Mouse (Mus musculus) urinary bladder, postnatal 25 days (tissue): ENCODE results near the gene Hoxd10.

Experiments
- DNase-seq: peaks from one replicate; pipeline ENCODE4 v3.0.0; 2022; ENCODE audit warnings: low spot score

Hoxd10 gene

DNA sequence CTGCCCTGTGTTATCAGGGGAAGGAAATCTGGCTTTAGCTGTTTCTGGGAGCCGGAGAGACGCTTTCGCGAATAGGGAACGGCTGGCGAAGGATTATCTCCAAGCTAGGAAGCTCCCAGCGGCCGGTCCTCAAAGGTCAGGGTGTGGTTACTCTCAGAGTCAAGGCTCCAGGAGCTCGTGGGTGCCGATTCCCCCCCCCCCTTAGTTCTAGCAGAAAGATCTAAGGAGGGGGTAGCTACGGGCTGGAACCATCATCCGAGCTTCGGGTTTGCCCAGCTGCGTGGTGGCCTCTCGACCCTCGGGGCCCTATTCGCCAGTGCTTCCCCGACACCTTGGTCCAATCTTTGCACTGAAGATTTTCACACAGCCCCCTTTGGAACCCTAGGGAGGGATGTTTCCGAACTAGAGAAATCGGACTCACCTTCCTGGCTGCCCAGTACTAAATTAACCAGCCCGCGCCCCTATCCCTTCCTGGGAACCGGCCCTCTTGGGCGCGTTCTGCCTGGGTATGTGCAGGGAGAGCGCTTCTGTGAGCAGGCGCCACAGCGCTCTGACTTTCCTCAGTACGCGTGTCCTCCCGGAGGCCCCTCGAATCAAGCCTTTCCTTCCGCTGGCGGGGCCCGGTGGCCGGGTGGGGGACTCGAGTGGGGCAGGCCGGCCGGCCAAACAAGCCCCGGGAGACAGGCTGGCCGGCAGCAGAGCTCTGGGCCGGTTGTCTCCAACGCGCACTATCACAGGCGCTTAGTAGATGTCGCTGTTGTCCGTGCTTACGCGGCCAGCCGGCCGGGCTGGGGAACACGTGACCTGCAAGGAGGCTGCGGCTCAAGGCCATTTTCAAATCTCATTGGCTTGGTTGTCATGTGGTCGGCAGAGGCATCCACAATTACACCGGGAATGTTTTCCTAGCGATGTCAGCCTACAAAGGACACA lies at the start of gene Hoxd10:
TSS of gene Hoxd10 (plus strand) at position 903 of the 930 bp plus-strand sequence.
- DNase-seq: peak; percentile 65

DNA sequence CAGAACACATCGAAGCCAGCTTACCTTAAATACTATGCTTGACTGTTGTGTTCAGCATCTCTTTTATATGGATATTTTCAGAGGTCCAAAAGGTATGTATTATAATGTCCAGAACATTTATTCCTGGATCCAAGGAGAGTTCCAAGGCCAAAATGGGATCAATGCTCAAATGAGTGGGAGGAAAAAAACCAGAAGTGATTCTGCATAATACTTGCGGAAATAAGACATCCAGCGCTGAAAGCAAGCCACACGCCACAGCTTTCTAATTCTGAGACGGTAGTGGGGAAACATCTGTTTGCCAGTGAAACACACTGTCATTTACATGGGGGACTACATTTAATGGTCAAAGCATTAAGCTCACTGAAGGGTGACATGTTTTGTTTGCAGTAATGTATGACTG lies 49.3 kb upstream of the Hoxd10 start:
- no peak for DNase-seq

DNA sequence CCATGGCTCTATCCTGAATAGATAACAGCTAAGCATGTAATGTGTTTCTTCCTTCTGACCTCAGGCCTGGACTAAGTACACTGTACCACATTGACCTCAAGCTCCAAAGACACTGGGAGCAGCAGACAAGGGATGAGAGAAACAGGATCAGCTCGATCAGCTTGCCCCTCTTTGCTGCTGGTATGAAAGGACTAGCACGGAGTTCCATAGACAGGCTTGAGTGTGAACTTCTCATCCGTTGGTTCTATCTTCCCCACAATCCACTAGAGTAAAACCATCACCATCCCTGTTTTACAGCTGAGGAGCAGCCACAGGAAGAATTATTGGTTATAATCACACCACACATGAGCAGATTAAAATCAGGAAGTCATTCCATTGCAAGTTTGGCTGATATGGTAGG lies 46.1 kb upstream of the Hoxd10 start:
- no peak for DNase-seq

DNA sequence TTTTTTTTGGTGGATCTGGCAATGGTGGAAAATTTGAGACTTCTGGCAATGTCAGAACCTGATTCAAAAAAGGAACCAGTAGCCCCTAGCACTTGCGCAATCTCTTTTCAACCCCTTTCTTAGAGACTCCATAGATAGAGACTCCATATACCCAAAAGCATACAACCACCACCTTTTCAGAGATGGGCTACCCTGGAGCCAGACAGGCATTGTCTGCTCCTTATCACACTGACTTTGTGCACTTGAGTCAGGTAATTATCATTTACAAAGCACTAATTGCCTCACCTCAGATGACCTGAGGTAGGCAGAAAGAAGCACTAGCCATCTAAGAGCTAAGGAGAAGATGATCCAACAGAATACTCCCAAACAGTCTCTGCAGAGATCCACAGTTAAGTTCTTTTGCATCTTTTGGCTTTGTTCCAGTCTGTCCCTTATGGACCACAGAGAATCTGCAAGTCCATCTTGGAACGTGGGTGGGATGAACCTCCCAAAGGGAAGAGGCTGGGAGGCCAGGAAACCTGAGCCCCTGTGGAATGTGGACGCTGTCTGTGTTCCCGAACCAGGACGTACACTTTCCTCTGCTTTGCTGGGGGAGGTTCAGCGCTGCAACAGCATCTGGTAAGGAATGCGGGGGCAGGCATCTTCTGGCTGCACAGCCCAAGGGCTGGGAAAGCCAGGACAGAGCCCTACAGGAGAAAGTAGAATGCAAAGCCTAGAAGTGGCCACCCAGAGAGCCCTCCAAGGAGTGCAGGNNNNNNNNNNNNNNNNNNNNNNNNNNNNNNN lies 44.5 kb upstream of the Hoxd10 start:
- no peak for DNase-seq

- DNase-seq: no peak
These were observed 38.8 kb upstream of the Hoxd10 start for GRCm38 (mm10) chr2:74652996-74653340.

DNA sequence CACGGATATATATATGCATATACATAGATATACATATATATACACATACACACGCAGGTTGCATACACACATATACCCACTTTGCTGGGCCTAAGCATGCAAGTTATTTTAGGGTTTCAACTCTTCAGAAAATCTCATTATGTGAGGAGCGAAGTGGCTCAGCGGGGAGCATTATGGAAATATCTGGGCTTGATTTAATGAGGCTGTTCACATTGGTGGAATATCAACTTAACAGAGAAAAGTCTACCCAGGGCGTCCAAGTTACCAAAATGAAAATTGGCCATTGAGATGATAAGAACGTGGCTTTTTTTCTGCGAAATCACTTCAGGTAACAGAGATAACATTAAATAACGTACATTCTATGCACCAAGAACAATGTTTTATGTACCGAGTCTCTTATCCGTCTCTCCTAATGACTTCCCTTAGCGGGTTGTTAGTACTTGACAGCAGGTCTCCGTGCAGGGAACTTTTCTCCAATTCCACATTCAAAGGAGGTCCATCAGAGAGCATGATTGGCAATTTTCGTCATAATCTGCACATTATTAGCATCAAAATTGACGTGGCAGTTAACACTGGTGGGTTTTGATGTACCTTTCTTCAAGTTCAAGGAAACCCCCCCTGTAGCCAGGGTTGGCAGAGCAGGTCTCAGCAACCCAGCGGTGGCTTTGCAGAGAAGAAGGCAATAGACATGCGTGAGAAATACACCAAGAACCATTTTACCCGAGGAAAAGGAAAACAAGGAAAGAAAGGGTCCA lies 37.8 kb upstream of the Hoxd10 start:
- DNase-seq: no peak

- DNase-seq: no peak
These were observed 36.8 kb upstream of the Hoxd10 start for GRCm38 (mm10) chr2:74654743-74655419.

GRCm38 (mm10) chr2:74655420-74655781 lies 36.3 kb upstream of the Hoxd10 start:
- DNase-seq: peak; percentile 58

GRCm38 (mm10) chr2:74655821-74656631 lies 35.7 kb upstream of the Hoxd10 start:
- peak; percentile 15 for DNase-seq

- no peak for DNase-seq
These were observed 35.1 kb upstream of the Hoxd10 start for GRCm38 (mm10) chr2:74656632-74657021.

GRCm38 (mm10) chr2:74657251-74658023 lies 34.3 kb upstream of the Hoxd10 start:
- DNase-seq: peak; percentile 19

DNA sequence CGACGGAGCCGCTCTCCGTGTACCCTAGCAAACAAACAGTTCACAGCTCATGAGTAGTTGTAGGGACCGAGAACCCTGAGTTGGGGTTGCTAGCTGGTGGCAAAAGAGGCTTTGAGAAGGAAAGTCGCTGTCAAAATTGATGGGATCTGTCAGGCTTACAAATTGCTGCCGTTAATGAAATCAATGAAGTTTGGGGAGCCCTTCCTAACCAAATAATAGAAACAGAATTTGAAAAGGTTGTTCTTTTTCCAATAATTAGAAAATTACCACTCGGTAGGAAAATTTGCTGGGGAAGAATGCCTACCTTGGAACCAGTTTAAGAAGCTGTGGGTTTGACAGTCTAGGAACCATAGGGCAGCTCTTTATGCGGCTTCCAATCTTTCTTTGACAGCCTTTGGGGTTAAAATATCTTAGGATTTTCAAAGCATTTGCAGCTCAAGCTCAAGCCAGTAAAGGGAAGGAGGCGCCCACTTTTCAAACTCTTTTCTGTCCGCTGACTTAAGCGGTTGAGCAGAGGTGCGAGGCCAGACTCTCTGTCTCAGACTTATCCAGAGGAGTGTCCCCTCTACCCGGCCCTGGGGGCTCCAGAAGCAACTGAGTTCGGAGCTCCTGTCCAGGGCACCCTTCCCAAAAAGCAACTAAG lies 33.6 kb upstream of the Hoxd10 start:
- DNase-seq: no peak

DNA sequence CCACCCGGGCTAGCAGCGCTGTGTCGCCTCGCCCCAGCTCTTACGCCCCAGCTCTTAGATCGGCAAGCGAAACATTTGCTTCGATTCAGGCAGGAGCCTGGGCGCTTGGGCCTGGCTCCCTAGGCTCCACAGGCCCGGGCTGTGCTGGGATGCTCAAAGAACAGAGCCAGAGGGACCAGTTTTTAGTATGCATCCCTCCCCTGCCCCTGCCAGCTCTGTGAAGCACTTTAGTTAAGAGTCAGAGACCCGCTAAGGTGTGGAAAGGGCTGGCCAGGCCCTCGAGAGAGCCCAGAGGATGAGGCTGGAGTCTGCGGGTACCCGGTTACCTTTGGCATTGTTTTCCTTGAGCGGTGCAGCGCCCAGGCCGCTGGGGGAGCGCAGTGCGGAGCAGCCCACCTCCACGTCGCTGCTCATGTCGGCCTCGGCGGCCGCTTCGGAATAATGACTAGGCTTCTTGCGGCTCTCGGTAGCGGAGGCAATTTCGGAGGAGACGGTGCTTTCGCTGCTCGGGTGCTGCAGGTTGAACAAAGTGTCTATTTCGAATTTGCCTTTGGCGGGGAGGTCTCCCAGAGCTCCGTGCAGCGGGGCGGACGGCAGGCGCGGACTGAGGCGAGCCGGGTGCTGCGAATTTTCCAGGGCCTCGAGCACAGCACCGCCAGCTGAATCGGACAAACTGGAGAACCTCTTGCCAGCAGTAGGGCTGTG lies 32.9 kb upstream of the Hoxd10 start:
- DNase-seq: peak; percentile 18

GRCm38 (mm10) chr2:74659507-74660005 lies 32.2 kb upstream of the Hoxd10 start, which contains the start of gene Evx2:
TSS of gene Evx2 (minus strand) at chr2:74659557.
- no peak for DNase-seq

- no peak for DNase-seq
These were observed 31.0 kb upstream of the Hoxd10 start for GRCm38 (mm10) chr2:74660421-74661375.

DNA sequence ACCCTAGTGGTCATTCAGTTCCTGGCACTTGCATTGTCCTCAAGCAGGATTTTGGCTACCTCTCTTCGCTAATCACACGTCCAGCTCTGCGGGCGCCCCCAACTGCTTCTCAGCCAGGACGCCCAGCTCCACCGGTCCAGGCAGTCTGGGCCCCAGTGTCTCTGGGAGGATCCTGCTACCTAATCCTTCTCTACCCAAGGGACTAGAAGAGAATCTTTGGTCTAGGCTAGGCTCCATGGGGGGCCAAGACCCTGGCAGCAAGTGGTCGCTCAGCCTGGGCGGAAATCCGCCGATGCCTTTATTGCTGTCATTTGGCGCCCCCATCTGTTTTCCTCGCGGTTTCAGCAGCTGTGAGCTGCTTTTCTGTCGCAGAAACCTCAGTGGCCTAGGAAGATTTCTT lies 30.0 kb upstream of the Hoxd10 start:
- peak; percentile 23 for DNase-seq

DNA sequence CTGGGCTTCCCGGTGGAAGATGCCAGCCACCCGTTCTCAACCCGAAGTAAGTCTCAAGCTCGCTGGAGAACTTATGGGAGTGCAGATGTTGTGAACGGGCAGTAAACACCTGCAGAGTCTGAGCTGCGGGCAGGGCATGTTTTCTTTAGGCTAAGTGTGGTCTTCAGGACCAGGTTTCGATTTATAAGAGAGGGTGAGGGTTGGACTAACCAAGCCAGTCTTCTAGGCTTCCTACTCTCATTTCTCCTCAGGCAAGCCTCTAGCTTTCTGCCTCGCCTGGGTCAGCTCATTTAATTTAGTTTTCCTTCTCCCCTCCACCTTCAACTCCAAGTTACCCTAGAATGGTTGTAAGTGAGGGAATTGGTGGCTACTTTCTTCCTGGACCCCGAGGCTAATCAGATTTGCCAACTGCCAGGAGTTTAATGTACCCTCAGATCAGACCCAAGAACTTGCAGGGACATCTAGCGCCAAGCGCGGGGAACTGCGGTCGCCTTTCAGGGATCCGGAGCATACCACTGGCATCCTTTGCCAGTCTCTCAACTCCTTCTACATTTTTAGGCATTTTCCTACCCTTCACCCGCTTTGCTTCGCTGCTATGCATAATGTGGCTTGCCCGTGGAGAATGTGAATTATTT lies 28.3 kb upstream of the Hoxd10 start:
- DNase-seq: peak; percentile 18
